Mouse (Mus musculus): ENCODE data around the gene Ptges2. TPM values are rescaled to one million over a fixed set of nuclear protein-coding genes. Genes with fewer than 3 reads are reported as not detected.
A peak's percentile ranks its signal among the peaks of the same experiment; 100 is the strongest.

Ptges2 gene
- polyA plus RNA-seq, 1 experiment from 2014 or later: 44.9 TPM

DNA sequence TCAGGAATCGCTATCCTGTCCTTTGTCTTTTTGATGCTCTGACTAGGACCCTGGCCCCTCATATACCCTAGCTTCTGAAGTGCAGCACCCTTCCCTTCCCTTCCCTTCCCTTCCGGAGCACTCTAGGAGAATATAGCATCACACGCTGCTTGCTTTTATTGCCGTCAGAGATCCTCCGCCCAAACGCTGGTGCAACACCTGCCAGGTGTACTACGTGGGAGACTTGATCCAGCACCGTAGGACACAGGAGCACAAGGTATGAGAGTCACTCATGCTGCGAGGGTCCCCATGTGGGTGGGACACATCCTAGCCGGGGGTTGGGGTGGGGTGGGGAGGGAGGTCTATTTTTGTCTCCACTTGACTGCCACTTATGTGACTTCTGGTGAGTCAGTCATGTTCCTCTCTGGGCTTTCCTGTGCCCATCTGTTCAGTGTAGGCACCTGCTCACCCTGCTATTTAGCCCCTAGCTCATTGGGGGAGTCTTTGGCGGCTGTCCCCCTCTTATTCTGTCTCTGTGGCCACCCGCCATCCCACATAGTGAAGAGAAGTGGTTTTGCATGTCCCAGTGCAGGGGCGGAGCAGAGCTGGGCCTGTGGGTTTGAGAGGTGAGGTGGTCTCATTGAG is 20.3 kb upstream of the Ptges2 start:
- peak overlapping the region; percentile 8; the same call in 1 of the 2 replicates for H3K4me2 ChIP-seq
- peaks cover 88% of the 10 kb centered on the region for H3K36me3 ChIP-seq
- no peaks in the 10 kb centered on the region for H3K9me3 ChIP-seq (replicated peaks)
- H3K27ac ChIP-seq (ENCODE audit: poor library complexity, severe bottlenecking): no peak overlapping the region
- H3K9ac ChIP-seq: no peak overlapping the region
- no peak overlapping the region for H3K4me3 ChIP-seq
- H3K27me3 ChIP-seq (replicated peaks): no peaks in the 10 kb centered on the region
- no peak for ATAC-seq (ENCODE audit: insufficient number of reproducible peaks, low FRiP score)
- 63% methylated on average over 13 of the region's 13 CpGs for WGBS
- H3K4me1 ChIP-seq (replicated peaks): peaks cover 18% of the 10 kb centered on the region

DNA sequence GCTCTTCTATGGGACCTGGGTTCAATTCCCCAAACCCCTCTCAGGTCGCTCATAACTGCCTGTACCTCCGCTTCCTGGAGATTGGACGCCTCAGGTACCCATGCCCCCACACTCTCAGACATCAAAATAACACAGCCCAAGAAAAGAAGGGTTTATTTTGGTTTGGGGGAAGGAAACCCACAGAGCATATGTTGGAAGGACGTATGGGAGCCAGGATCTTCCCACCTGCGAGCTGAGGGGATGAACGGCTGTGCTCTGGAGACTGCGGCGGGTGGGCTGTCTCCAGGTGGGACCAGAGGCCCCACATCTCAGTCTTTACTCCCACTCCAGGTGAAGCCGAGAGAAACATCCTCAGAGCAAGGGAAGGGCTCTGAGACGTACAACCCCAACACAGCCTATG is 18.7 kb upstream of the Ptges2 start:
- WGBS: 89% methylated on average over 10 of the region's 10 CpGs
- Histone ChIP-seq H3K9ac (no peak overlapping the region), H3K4me3 (no peak overlapping the region), H3K27me3 (replicated peaks) (no peaks in the 10 kb centered on the region), H3K36me3 (peaks cover 72% of the 10 kb centered on the region), H3K4me2 (no peak overlapping the region), H3K9me3 (replicated peaks) (no peaks in the 10 kb centered on the region), H3K27ac (ENCODE audit: poor library complexity, severe bottlenecking) (no peak overlapping the region), H3K4me1 (replicated peaks) (peaks cover 22% of the 10 kb centered on the region)
- ATAC-seq (ENCODE audit: insufficient number of reproducible peaks, low FRiP score): no peak

DNA sequence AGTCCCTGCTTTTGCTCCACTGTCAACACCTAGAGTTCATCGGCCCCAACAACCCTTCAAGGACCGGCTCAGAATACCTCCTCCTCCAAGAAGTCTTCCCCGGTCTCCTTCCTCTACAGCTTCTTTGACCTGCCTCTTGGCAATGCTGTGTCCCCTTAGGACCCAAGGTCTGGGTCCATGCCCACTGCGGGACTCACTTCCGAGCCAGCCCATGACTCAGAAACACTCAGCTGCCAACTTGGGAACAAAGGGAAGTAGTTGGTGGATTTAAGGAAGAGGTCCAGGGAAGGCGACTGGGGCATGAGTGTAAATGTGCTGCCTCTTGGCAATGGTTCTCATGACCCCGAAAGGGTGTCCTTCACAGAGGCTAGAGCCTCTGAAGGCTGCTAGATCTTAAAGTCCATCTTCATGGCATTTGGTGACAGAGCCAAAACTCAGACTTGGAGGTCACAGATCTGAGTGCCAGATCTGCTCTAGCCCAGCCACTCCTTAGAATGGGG is 15.6 kb upstream of the Ptges2 start:
- Histone ChIP-seq H3K4me1 (replicated peaks) (peaks cover 18% of the 10 kb centered on the region), H3K9me3 (replicated peaks) (no peaks in the 10 kb centered on the region), H3K9ac (no peak overlapping the region), H3K27me3 (replicated peaks) (peaks cover 20% of the 10 kb centered on the region), H3K4me3 (no peak overlapping the region), H3K36me3 (peaks cover 47% of the 10 kb centered on the region), H3K4me2 (no peak overlapping the region), H3K27ac (ENCODE audit: poor library complexity, severe bottlenecking) (no peak overlapping the region)
- ATAC-seq (ENCODE audit: insufficient number of reproducible peaks, low FRiP score): no peak
- 89% methylated on average over 7 of the region's 7 CpGs for WGBS

DNA sequence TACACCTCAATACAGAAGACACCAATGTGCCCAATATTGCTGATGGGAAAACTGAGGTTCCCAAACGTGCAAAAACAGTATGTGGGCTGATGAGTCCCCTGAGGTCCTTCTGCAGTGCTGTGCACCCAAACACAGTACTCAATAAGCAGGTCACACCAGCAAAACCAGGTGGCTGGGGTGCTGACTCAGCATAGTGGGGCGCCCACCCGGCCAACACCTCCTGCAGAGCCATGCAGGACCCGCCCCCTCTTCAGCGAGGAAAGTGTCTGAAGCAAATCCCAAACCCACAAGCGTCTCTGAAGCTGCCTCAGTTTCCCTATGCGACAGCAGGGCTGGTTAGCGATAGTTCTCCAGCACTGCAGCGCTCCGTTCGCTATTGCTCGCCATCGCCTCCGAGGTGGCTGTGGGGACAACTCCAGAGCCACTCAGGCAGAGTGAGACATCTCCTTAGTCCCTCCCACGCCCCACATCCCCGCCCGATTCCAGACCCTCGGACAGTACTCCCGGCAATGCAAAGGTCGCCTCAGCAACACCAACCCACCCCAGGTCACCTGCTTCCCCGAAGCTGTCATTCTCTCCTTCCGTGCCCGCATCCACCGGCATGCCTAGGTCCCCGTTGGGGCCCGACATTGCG is 14.4 kb upstream of the Ptges2 start:
- H3K27ac ChIP-seq (ENCODE audit: poor library complexity, severe bottlenecking): no peak overlapping the region
- H3K9me3 ChIP-seq (replicated peaks): no peaks in the 10 kb centered on the region
- H3K4me1 ChIP-seq (replicated peaks): peaks cover 6% of the 10 kb centered on the region

DNA sequence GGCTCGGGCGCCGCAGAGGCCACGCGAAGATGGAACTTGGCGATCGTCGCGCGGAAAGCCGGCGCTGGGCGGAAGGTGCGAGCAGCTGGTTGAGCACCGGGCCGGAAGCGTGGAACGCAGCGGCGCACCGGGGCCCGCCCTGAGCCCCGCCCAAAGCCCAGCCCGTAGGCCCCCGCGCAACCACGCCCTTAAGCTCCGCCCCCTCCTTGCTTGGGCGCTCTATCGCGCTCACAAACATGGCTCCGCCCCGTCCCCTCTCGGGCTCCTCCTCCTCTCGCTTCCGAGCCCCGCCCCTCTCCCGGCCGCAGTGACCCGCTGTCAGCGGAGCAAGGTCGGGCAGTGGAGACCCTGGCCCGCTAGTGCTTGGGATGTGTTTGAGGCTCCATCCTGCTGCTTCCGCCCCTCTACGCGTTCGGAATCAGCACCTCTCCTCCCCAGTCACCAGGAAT is 13.9 kb upstream of the Ptges2 start, which contains the start of gene 1110008P14Rik:
Gene 1110008P14Rik (minus strand): TSS at position 164 of the 449 bp plus-strand sequence.
- H3K9ac ChIP-seq: peak within 1 kb of the TSS; percentile 73
- under 1% methylated on average over 43 of the region's 47 CpGs for whole genome bisulfite sequencing
- H3K36me3 ChIP-seq: peaks cover 30% of the 10 kb centered on the region
- ATAC-seq (ENCODE audit: insufficient number of reproducible peaks, low FRiP score): peak; percentile 95
- H3K4me3 ChIP-seq: peak within 1 kb of the TSS; percentile 72
- peaks cover 27% of the 10 kb centered on the region for H3K27me3 ChIP-seq (replicated peaks)
- peaks cover 4% of the 10 kb centered on the region for H3K4me1 ChIP-seq (replicated peaks)
- H3K27ac ChIP-seq (ENCODE audit: poor library complexity, severe bottlenecking): no peak within 1 kb of the TSS
- H3K9me3 ChIP-seq (replicated peaks): no peaks in the 10 kb centered on the region
- peak within 1 kb of the TSS; percentile 95 for H3K4me2 ChIP-seq

More for the DNA sequence above, 14.4 kb upstream of the Ptges2 start:
- Histone ChIP-seq H3K9ac (peak overlapping the region; percentile 73), H3K4me2 (peak overlapping the region; percentile 95), H3K36me3 (peaks cover 35% of the 10 kb centered on the region), H3K4me3 (peak overlapping the region; percentile 72), H3K27me3 (replicated peaks) (peaks cover 25% of the 10 kb centered on the region)
- peak; percentile 47 for ATAC-seq (ENCODE audit: insufficient number of reproducible peaks, low FRiP score)
- WGBS: 1% methylated on average over 27 of the region's 27 CpGs

DNA sequence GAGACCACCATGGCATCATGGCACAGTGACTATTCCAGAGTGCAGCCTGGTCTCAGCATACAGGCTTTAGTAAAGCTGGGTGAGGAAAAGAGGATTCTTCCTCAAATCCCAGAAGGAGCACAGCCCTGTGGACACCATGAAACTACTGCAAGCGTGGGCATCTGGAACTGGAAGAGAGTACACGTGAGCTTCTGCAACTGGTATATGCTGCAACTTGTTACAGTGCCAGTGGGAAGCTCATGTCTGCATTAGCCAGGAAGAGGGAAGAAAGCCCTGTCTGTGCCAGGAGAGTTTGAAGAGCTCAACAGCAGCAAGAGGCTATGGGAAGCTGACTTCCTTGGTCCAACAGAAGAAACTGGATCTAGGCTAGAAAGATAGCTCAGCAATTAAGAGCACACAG is 13.0 kb upstream of the Ptges2 start:
- WGBS: 75% methylated on average over 2 of the region's 2 CpGs
- no peaks in the 10 kb centered on the region for H3K9me3 ChIP-seq (replicated peaks)
- peaks cover 27% of the 10 kb centered on the region for H3K27me3 ChIP-seq (replicated peaks)
- H3K4me3 ChIP-seq: no peak overlapping the region
- H3K4me2 ChIP-seq: no peak overlapping the region
- H3K27ac ChIP-seq (ENCODE audit: poor library complexity, severe bottlenecking): no peak overlapping the region
- no peak overlapping the region for H3K9ac ChIP-seq
- peaks cover 4% of the 10 kb centered on the region for H3K4me1 ChIP-seq (replicated peaks)
- no peak for ATAC-seq (ENCODE audit: insufficient number of reproducible peaks, low FRiP score)
- H3K36me3 ChIP-seq: peaks cover 21% of the 10 kb centered on the region

DNA sequence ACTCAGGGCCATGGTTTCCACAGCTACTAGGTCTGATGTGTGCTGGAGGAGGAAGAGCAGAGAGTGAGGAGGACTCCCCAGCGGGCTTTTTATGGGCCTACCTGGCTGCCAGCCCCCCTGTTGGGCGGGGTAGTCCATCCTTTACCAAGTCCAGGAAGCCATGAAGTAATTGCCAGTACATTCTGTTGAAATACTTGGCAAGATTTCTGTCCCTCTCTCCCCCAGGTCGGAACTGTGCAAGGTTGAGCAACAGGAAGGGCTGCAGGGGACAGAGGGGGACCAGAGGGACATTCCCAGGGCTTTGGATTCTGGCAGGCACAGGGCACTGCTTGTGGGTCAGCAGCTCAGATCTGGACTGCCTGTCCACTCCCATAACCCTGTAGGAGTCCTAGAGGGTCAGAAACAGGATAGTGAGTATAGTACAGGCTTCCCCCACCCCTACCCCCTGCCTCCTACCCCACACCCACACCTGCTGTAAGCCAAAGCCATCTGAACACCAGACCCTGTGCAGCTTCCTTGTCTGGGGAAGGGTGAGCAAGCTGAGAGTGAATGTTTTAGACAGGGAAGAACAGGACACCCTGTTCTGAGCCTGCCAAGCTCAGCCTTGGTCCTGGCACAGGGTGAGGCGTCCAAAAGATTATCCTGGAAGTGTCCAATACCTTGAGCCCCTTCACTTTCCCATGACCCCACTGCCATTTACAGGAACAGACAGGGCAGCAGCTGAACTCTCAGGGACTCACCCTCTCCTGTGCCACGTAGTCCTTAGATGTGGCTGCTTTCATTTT is 7.8 kb upstream of the Ptges2 start, which contains the start of gene Lcn2:
Gene Lcn2 (minus strand): TSS at position 547 of the 785 bp plus-strand sequence.
- Histone ChIP-seq H3K9me3 (replicated peaks) (no peaks in the 10 kb centered on the region), H3K4me2 (no peak within 1 kb of the TSS), H3K4me1 (replicated peaks) (no peaks in the 10 kb centered on the region), H3K4me3 (no peak within 1 kb of the TSS), H3K9ac (no peak within 1 kb of the TSS), H3K27ac (ENCODE audit: poor library complexity, severe bottlenecking) (no peak within 1 kb of the TSS), H3K36me3 (no peaks in the 10 kb centered on the region), H3K27me3 (replicated peaks) (peaks cover 26% of the 10 kb centered on the region)
- ATAC-seq (ENCODE audit: insufficient number of reproducible peaks, low FRiP score): no peak
- 56% methylated on average over 5 of the region's 5 CpGs for WGBS

DNA sequence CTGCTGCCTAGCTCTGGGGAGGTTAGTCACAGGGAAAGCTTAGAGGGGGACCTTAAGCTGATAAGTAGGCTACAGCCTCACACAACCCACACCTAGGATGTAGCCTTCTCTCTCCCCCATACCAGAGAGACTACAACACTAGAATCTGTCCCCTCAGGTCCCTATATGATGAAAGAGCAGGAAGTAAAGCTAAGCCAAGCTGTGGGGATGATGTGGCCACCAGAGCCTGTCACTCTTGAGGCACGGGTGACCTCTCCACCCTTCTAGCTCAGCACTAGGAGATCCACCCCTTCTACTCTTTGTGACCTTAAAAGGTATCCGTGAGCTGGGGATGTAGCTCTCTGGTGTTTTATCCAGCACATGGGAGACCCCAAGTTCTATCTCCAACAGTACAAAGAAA is 6.5 kb upstream of the Ptges2 start:
- H3K9me3 ChIP-seq (replicated peaks): no peaks in the 10 kb centered on the region
- H3K36me3 ChIP-seq: no peaks in the 10 kb centered on the region
- no peak overlapping the region for H3K9ac ChIP-seq
- H3K27me3 ChIP-seq (replicated peaks): peaks cover 14% of the 10 kb centered on the region
- no peak overlapping the region for H3K4me2 ChIP-seq
- WGBS: 79% methylated on average over 2 of the region's 2 CpGs
- H3K4me3 ChIP-seq: no peak overlapping the region
- H3K4me1 ChIP-seq (replicated peaks): no peaks in the 10 kb centered on the region
- ATAC-seq (ENCODE audit: insufficient number of reproducible peaks, low FRiP score): no peak
- H3K27ac ChIP-seq (ENCODE audit: poor library complexity, severe bottlenecking): no peak overlapping the region

DNA sequence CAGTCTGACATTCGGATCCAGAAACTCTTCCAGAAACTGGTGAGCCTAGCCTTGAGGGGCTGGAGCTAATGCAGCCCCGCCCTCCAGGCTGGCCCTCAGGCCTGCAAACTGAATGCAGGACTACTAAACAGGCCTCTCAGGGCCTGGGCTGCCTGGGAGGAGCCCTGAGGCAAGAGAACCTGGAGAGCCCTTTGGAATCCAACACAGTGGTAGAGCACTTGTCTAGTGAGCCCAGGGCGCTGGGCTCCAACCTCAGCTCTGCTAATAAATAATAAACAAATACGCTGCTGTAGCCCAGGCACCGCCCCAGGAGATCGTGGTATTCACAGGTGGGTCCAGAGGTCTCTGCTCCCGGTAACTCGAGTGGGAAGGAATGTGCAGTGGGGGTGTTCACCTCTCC is 4.8 kb upstream of the Ptges2 start:
- H3K4me3 ChIP-seq: no peak overlapping the region
- no peak overlapping the region for H3K9ac ChIP-seq
- no peak overlapping the region for H3K27ac ChIP-seq (ENCODE audit: poor library complexity, severe bottlenecking)
- ATAC-seq (ENCODE audit: insufficient number of reproducible peaks, low FRiP score): no peak
- peaks cover 5% of the 10 kb centered on the region; the same call in 1 of the 2 replicates for H3K27me3 ChIP-seq (replicated peaks)
- H3K4me1 ChIP-seq (replicated peaks): peaks cover 4% of the 10 kb centered on the region; the same call in 1 of the 2 replicates
- H3K4me2 ChIP-seq: no peak overlapping the region
- no peaks in the 10 kb centered on the region for H3K9me3 ChIP-seq (replicated peaks)
- WGBS: 73% methylated on average over 8 of the region's 8 CpGs
- no peaks in the 10 kb centered on the region for H3K36me3 ChIP-seq

DNA sequence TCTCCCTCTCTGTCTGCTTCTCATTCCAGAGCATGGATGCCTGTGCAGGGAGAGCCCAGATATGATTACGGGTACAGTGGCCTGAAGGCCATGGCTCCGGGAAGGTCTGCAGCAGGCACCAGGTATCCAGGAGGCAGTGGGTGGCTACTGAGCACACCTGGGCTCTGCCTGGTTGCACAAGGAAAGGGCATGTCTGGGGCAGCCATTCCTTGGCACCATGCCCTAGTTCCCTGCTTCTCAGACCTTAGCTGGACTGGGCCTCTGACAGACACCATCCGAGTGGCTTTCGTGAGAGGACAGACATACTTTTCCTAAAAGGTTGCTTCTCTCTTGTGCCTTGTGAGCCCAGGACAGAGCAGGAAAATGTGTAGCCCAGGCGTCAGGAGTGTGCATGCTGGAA is 3.6 kb upstream of the Ptges2 start:
- no peak for ATAC-seq (ENCODE audit: insufficient number of reproducible peaks, low FRiP score)
- Histone ChIP-seq H3K36me3 (no peaks in the 10 kb centered on the region), H3K9me3 (replicated peaks) (no peaks in the 10 kb centered on the region), H3K4me1 (replicated peaks) (peaks cover 8% of the 10 kb centered on the region), H3K9ac (no peak overlapping the region), H3K27me3 (replicated peaks) (no peaks in the 10 kb centered on the region; the same call in 1 of the 2 replicates), H3K27ac (ENCODE audit: poor library complexity, severe bottlenecking) (no peak overlapping the region), H3K4me3 (no peak overlapping the region), H3K4me2 (no peak overlapping the region)
- 69% methylated on average over 5 of the region's 5 CpGs for WGBS

DNA sequence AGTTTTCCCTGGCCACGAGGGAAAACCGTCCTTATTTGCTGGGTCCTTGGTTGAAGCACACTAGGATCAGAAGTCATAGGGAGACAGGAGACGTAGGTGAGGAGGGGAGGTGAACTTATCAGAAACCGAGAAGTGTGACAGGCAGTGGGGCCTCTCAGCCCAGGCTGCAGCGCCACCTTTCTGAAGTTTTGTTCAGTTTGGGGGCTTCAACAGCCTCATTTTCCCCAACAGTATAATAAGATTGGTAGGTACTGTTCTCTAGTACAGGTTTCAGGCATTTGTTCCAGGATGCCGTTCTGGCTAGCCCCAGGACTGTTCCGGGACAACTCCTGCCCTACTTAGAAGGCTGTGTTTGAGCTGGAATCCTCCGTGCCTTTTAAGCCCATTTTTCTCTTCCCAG is 723 bp upstream of the Ptges2 start:
- Histone ChIP-seq H3K4me1 (replicated peaks) (peaks cover 13% of the 10 kb centered on the region), H3K4me2 (peak overlapping the region; percentile 74), H3K27me3 (replicated peaks) (no peaks in the 10 kb centered on the region), H3K27ac (ENCODE audit: poor library complexity, severe bottlenecking) (peak overlapping the region; percentile 77), H3K4me3 (peak overlapping the region; percentile 84), H3K9ac (peak overlapping the region; percentile 92), H3K9me3 (replicated peaks) (no peaks in the 10 kb centered on the region), H3K36me3 (peaks cover 16% of the 10 kb centered on the region)
- WGBS: 4% methylated on average over 8 of the region's 8 CpGs
- no peak for ATAC-seq (ENCODE audit: insufficient number of reproducible peaks, low FRiP score)

Data from heart, embryonic 12.5 days (tissue).